Mouse (Mus musculus) heart, embryonic 14.5 days (tissue): Measurements from ENCODE around the gene Coro1b. TPM values are rescaled to one million over a fixed set of nuclear protein-coding genes. Genes with fewer than 3 reads are reported as not detected.

ENCODE experiments used
- ATAC-seq: fragments of 200-750 bp; cut with Nextera tagmentation; 2 replicates; pipeline ENCODE4 v1.8.0; 2017; ENCODE audit warnings: low read depth, moderate TSS enrichment; ENCODE audit not compliant: insufficient number of reproducible peaks, insufficient read depth, low FRiP score
- H3K27ac ChIP-seq, 2 experiments: fragments of 200-500 bp in 1 of 2; fragments of 300-500 bp in 1 of 2; sonication (generic) in 1 of 2; replicated peaks in 1 of 2; 2 replicates each; pipeline ENCODE4 v1.5.1; 2012 to 2014; ENCODE audit warnings: low read depth in 2 of 2, low read length in 2 of 2, control low read depth in 1 of 2, mild to moderate bottlenecking in 1 of 2, mixed read lengths in 1 of 2; ENCODE audit not compliant: control insufficient read depth in 1 of 2, insufficient read depth in 1 of 2
- H3K27me3 ChIP-seq: fragments of 300-500 bp; sonication (generic); 2 replicates; pipeline ENCODE4 v1.6.1; 2014; ENCODE audit warnings: mild to moderate bottlenecking, low read length, control low read depth; ENCODE audit not compliant: control insufficient read depth, insufficient read depth
- H3K36me3 ChIP-seq: fragments of 300-500 bp; sonication (generic); 2 replicates; pipeline ENCODE4 v1.6.1; 2014; ENCODE audit warnings: mild to moderate bottlenecking, control low read depth, low read length, mixed read lengths; ENCODE audit not compliant: control insufficient read depth, insufficient read depth
- H3K4me1 ChIP-seq, 2 experiments: fragments of 200-500 bp in 1 of 2; fragments of 300-500 bp in 1 of 2; sonication (generic) in 1 of 2; 2 replicates each; pipeline ENCODE4 v1.6.1; 2012 to 2014; ENCODE audit warnings: low read length in 2 of 2, control low read depth in 1 of 2, mixed read lengths in 1 of 2; ENCODE audit not compliant: control insufficient read depth in 2 of 2, insufficient read depth in 2 of 2
- H3K4me2 ChIP-seq: fragments of 300-500 bp; sonication (generic); 2 replicates; pipeline ENCODE4 v1.6.1; 2014; ENCODE audit warnings: mild to moderate bottlenecking, low read length
- H3K4me3 ChIP-seq, 2 experiments: fragments of 200-500 bp in 1 of 2; fragments of 300-500 bp in 1 of 2; sonication (generic) in 1 of 2; 2 replicates each; pipeline ENCODE4 v1.5.1; 2012 to 2014; ENCODE audit warnings: low read length in 2 of 2, mild to moderate bottlenecking in 2 of 2, control low read depth in 1 of 2, low read depth in 1 of 2, moderate library complexity in 1 of 2; ENCODE audit not compliant: control insufficient read depth in 1 of 2, insufficient read depth in 1 of 2
- H3K9ac ChIP-seq: fragments of 300-500 bp; sonication (generic); 2 replicates; pipeline ENCODE4 v1.6.1; 2014; ENCODE audit warnings: mild to moderate bottlenecking, low read length
- H3K9me3 ChIP-seq: fragments of 300-500 bp; sonication (generic); 2 replicates; pipeline ENCODE4 v1.6.1; 2016; ENCODE audit warnings: low read length, control low read depth; ENCODE audit not compliant: control insufficient read depth
- WGBS: fragments of 180-500 bp; shearing (Covaris S2); extraction: QIAGEN DNeasy Blood & Tissue Kit; methylation state at CpG from one replicate; pipeline ENCODE4 v1.1.7; 2014; 5-methylcytosine and 5-hydroxymethylcytosine counted together
- polyA plus RNA-seq: library from polyadenylated mRNA; unstranded; fragments of >200 nt; fragmentation: Nextera tagmentation; extraction: Ambion mirVana; gene quantifications from 2 replicates; pipeline ENCODE4 v1.2.1, GENCODE M21; 2014

The Coro1b gene
- polyA plus RNA-seq, 1 experiment from 2014 or later: 122 TPM

DNA sequence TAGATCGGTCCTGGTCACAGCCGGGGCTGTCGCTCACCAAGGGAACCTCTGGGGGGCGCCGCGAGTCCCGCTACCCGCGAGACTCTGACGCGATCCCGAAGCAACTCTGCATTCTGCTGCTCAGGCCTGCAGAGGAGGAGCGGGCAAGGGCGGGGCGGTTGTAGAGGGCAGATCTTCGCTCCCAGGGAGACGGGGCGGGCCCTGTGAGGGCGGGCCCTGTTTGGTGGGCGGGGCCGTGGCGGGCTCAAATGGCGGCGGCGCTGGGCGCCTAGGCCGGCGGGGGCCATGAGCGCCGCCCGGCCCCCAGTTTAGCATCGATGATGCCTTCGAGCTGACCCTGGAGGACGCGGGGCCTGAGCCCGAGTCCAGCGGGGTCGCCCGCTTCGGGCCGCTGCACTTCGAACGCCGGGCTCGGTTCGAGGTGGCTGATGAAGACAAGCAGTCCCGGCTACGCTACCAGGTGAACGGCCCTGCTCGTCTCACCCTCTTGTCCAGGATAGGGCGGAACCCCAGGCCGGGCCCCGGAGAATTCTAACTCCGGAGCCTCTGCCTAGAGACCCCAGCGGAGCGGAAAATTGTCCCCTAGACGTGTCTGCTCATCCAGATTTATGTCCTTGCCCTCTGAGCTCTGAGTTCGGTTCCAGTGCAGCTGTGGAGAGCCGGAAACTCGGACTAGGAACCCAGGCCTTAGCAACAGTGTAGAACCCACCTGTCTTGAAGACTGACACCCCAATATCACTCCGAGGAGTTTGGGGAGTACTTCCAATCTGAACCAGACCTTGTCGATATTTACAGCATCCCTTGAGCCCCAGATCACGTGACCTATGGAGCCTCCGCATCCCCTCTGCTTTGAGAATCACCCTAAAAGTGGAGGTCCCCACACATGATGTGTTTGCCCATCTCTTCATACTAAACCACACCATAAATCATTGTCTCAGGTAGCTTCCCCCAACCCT, 22.4 kb upstream of the Coro1b start, which contains the start of gene Aip:
Aip (minus strand) TSS at position 118 of the 956 bp plus-strand sequence.
- Histone ChIP-seq H3K4me3 (peak within 1 kb of the TSS; percentile 70 to 87), H3K27ac (peak within 1 kb of the TSS in 1 of 2 experiments; percentile 51; a peak in 1 of 4 replicates), H3K4me1 (peaks cover 13 to 22% of the 10 kb centered on the region in 2 experiments), H3K9me3 (no peaks in the 10 kb centered on the region), H3K36me3 (peaks cover 31% of the 10 kb centered on the region), H3K9ac (peak within 1 kb of the TSS; percentile 94), H3K27me3 (no peaks in the 10 kb centered on the region), H3K4me2 (peak within 1 kb of the TSS; percentile 87)
- peak; percentile 97 for ATAC-seq
- 1% methylated on average over 59 of the region's 64 CpGs for WGBS

DNA sequence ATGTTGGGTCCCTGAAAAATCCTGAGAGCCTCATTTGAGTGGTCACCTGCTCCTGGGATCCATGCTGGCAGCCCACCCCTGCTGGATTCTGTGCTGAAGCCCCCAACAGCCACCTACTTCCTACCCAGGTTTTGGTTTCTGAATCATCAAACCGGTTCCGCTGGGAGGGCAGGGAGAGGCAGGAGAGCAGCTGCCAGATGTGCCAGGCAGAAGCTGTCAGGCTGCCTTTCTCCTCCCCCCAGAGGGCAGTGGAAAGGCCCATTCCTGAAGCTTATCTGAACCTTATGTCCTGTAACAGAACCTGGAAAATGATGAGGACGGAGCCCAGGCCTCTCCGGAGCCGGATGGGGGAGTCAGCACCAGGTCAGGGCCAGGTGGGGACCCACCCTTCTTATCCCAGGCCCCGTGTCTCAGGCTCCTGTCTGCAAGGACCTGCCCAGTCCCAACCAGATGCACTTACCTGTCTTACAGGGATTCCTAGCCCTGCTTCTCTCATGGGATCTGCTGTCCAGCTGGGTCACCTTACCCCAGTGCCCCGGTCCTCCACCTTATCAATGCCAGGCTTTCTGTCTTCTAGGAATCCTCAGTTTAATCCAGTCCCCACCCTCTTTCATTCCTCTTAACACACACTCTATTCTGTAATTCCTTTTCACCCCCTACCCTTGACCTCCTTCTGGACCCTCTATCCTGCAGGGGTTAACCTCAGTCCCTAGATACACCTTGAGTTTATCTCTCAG, 21.5 kb upstream of the Coro1b start:
- Histone ChIP-seq H3K27ac (no peak overlapping the region), H3K4me1 (peaks cover 12 to 22% of the 10 kb centered on the region in 2 experiments), H3K4me2 (peak overlapping the region; percentile 87), H3K9ac (peak overlapping the region; percentile 94), H3K4me3 (peak overlapping the region; percentile 70 to 87), H3K27me3 (no peaks in the 10 kb centered on the region), H3K36me3 (peaks cover 40% of the 10 kb centered on the region), H3K9me3 (no peaks in the 10 kb centered on the region)
- no peak for ATAC-seq
- 61% methylated on average over 7 of the region's 7 CpGs for WGBS

DNA sequence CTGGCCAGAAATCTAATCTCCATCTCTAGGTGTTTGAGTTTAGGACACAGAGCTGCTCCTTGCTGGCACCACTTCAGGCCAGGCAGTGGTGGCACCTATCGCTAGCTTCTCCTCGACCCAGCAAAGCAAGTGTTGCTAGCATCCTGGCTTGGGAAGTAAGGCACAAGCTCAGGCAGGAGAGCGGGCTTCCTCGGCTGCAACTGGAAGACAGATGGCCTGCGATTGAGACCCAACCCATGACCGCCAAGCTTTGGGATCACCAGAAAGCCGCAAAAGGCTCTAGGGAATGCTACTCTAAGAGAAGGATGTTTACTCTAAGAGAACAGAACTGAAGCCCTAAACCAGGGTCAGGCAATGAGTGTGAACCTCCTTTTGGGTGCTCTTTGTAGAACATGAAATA, 19.0 kb upstream of the Coro1b start:
- H3K4me3 ChIP-seq: no peak overlapping the region
- peaks cover 12 to 22% of the 10 kb centered on the region in 2 experiments for H3K4me1 ChIP-seq
- peak overlapping the region in 1 of 2 experiments; percentile 25; a peak in 1 of 4 replicates for H3K27ac ChIP-seq
- ATAC-seq: no peak
- H3K9me3 ChIP-seq: no peaks in the 10 kb centered on the region
- no peaks in the 10 kb centered on the region for H3K27me3 ChIP-seq
- 0 out of 2 replicates have a peak overlapping the region, but pooled peaks have one; percentile 12 for H3K9ac ChIP-seq
- 93% methylated on average over 7 of the region's 7 CpGs for WGBS
- H3K36me3 ChIP-seq: peaks cover 55% of the 10 kb centered on the region
- no peak overlapping the region for H3K4me2 ChIP-seq

DNA sequence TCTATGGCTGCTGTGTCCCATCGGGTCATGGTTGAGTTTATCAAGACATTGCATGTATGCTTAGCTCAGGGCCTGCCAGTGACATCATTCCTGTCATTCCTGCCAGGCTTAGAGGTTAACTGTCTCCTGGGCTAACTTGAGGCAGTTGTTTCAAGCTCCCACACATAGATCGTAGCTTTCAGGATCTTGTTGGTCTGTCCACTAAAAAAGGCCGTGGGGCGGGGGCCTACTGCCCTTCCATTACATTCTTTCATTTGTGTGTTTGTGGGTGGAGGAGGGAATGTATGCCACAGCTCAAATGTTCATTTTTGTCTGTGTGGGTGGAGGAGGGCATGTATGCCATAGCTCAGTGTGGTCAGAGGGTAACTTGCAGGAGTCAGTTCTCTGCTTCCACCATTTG, 18.3 kb upstream of the Coro1b start:
- no peak for ATAC-seq
- 62% methylated on average over 4 of the region's 4 CpGs for WGBS
- Histone ChIP-seq H3K4me1 (peaks cover 12 to 20% of the 10 kb centered on the region in 2 experiments), H3K27me3 (no peaks in the 10 kb centered on the region), H3K9ac (0 out of 2 replicates have a peak overlapping the region, but pooled peaks have one; percentile 12), H3K4me3 (no peak overlapping the region), H3K9me3 (no peaks in the 10 kb centered on the region), H3K36me3 (peaks cover 55% of the 10 kb centered on the region), H3K4me2 (no peak overlapping the region), H3K27ac (peak overlapping the region in 1 of 2 experiments; percentile 25; a peak in 2 of 4 replicates)

DNA sequence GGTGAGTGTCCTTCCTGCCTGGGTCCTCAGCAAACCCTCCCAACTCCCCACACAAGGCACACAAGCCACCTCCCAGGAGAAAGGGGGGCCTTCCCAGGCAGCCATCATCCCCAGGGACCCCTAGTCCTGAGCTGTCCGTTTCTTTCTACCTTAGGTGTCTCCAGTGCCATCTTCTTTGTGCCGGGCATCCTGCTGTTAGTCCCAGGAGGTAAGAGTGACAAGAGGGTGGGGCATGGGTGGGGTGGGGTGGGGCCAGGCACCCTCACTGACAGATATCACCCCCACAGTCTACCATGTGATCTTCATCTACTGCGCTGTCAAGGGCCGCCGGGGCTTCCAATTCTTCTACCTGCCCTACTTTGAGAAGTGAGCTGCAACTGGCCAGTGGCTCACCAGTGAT, 17.3 kb upstream of the Coro1b start:
- no peak for ATAC-seq

DNA sequence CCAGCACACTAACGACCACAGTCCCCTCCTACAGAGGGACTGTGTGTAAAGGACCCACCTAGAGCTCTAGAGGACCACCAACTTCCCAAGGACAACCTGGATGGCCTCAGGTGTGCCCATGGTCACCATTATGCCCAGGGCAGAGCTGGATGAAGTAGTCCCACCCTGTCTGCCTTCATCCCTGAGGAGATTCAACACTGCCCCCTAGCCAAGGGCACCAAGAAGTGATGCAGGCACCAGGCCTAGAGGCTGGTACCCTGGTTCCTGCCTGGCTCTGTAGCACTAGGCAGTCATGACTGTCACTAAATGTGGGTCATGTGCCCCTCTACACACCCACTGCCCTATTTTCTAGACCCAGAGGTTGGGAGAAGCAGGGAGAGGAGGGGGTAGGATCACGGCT, 16.7 kb upstream of the Coro1b start:
- peaks cover 55% of the 10 kb centered on the region for H3K36me3 ChIP-seq
- 81% methylated on average over 2 of the region's 2 CpGs for WGBS
- H3K27ac ChIP-seq: no peak overlapping the region
- H3K4me3 ChIP-seq: no peak overlapping the region
- no peak overlapping the region for H3K9ac ChIP-seq
- H3K4me2 ChIP-seq: no peak overlapping the region
- ATAC-seq: no peak
- H3K27me3 ChIP-seq: no peaks in the 10 kb centered on the region
- H3K4me1 ChIP-seq: peaks cover 10 to 14% of the 10 kb centered on the region in 2 experiments
- H3K9me3 ChIP-seq: no peaks in the 10 kb centered on the region

More for the DNA sequence above, 17.3 kb upstream of the Coro1b start:
- no peak overlapping the region for H3K4me3 ChIP-seq
- no peaks in the 10 kb centered on the region for H3K9me3 ChIP-seq
- H3K9ac ChIP-seq: no peak overlapping the region
- H3K27ac ChIP-seq: no peak overlapping the region
- WGBS: 90% methylated on average over 5 of the region's 5 CpGs
- H3K4me1 ChIP-seq: peaks cover 12 to 19% of the 10 kb centered on the region in 2 experiments
- no peaks in the 10 kb centered on the region for H3K27me3 ChIP-seq
- peaks cover 55% of the 10 kb centered on the region for H3K36me3 ChIP-seq
- no peak overlapping the region for H3K4me2 ChIP-seq

DNA sequence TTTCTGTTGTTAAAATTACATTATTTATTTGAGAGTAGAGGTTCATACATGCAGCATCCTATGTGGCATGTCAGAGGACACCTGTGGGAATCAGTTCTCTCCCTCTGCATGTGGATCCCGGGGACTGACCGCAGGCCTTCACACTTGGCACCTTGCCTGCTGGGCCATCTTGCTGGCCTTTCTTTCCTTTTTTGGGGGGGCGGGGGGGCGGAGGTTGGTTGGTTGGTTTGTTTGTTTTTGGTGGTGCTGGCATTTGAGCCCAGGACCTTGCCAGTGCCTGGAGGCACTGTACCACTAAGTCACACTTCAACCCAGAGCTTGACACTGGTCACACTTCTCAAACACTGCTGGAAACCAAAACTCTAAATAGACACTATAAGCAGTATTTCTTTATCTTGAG, 14.1 kb upstream of the Coro1b start:
- Histone ChIP-seq H3K36me3 (peaks cover 38% of the 10 kb centered on the region), H3K9ac (no peak overlapping the region), H3K9me3 (no peaks in the 10 kb centered on the region), H3K4me3 (no peak overlapping the region), H3K4me1 (peaks cover 8 to 9% of the 10 kb centered on the region in 2 experiments; a peak in 3 of 4 replicates), H3K4me2 (no peak overlapping the region), H3K27me3 (0 out of 2 replicates have a peak, but pooled peaks cover 7% of the 10 kb centered on the region), H3K27ac (no peak overlapping the region)
- 82% methylated on average over 4 of the region's 4 CpGs for WGBS
- no peak for ATAC-seq
